Mouse (Mus musculus): ENCODE data around the gene Rbm20.

GRCm38 (mm10) chr19:53881786-53882185, 204.7 kb downstream of the Rbm20 start:
- no peak for TF ChIP-seq CTCF (IDR thresholded peaks at IDR 0.05; ENCODE audit: low read depth)
- no peak for TF ChIP-seq EP300 (IDR thresholded peaks at IDR 0.05; ENCODE audit: low read depth)
